Mouse (Mus musculus) limb, embryonic 12.5 days (tissue): ENCODE data around the gene Dtx2. TPM values are rescaled to one million over a fixed set of nuclear protein-coding genes. Genes with fewer than 3 reads are reported as not detected.

Experiments
- ATAC-seq: fragments of 200-750 bp; cut with Nextera tagmentation; 2 replicates; pipeline ENCODE4 v1.8.0; 2017; ENCODE audit warnings: low read depth, moderate TSS enrichment; ENCODE audit not compliant: insufficient number of reproducible peaks, insufficient read depth, low FRiP score, low TSS enrichment
- H3K27ac ChIP-seq: fragments of 300-500 bp; sonication (generic); 2 replicates; pipeline ENCODE4 v1.5.1; 2016; ENCODE audit warnings: mild to moderate bottlenecking, moderate library complexity
- H3K27me3 ChIP-seq: fragments of 300-500 bp; sonication (generic); 2 replicates; pipeline ENCODE4 v1.6.1; 2016; ENCODE audit warnings: mild to moderate bottlenecking, moderate library complexity
- H3K36me3 ChIP-seq: fragments of 300-500 bp; sonication (generic); 2 replicates; pipeline ENCODE4 v1.6.1; 2016; ENCODE audit warnings: mild to moderate bottlenecking, moderate library complexity
- H3K4me1 ChIP-seq: fragments of 300-500 bp; sonication (generic); replicated peaks from 2 replicates; pipeline ENCODE4 v1.6.1; 2016
- H3K4me2 ChIP-seq: fragments of 300-500 bp; sonication (generic); 2 replicates; pipeline ENCODE4 v1.6.1; 2016; ENCODE audit warnings: mild to moderate bottlenecking, moderate library complexity
- H3K4me3 ChIP-seq: fragments of 300-500 bp; sonication (generic); replicated peaks from 2 replicates; pipeline ENCODE4 v1.5.1; 2016; ENCODE audit warnings: mild to moderate bottlenecking
- H3K9ac ChIP-seq: fragments of 300-500 bp; sonication (generic); replicated peaks from 2 replicates; pipeline ENCODE4 v1.6.1; 2016; ENCODE audit warnings: mild to moderate bottlenecking, moderate library complexity
- H3K9me3 ChIP-seq: fragments of 300-500 bp; sonication (generic); 2 replicates; pipeline ENCODE4 v1.6.1; 2016; ENCODE audit warnings: mild to moderate bottlenecking, moderate library complexity
- WGBS: fragments of 180-500 bp; shearing (Covaris S2); methylation state at CpG from one replicate; pipeline ENCODE4 v1.1.7; 2016; 5-methylcytosine and 5-hydroxymethylcytosine counted together
- polyA plus RNA-seq: library from polyadenylated mRNA; unstranded; fragments of >200 nt; fragmentation: Nextera tagmentation; extraction: Ambion mirVana; gene quantifications from 2 replicates; pipeline ENCODE4 v1.2.1, GENCODE M21; 2016

Gene Dtx2
- polyA plus RNA-seq, 1 experiment from 2014 or later: 39.2 TPM

- H3K27ac ChIP-seq: no peak overlapping the region
- no peak overlapping the region for H3K4me2 ChIP-seq
- H3K27me3 ChIP-seq: no peaks in the 10 kb centered on the region
- 92% methylated on average over 9 of the region's 9 CpGs for WGBS
- H3K9me3 ChIP-seq: no peaks in the 10 kb centered on the region
- no peaks in the 10 kb centered on the region for H3K4me1 ChIP-seq
- H3K36me3 ChIP-seq: peaks cover 92% of the 10 kb centered on the region
- no peak overlapping the region for H3K9ac ChIP-seq
- no peak for ATAC-seq
- no peak overlapping the region for H3K4me3 ChIP-seq
These were observed 32.3 kb downstream of the Dtx2 start for GRCm38 (mm10) chr5:136026859-136027258.

GRCm38 (mm10) chr5:136027612-136028311 is 33.2 kb downstream of the Dtx2 start:
- no peaks in the 10 kb centered on the region for H3K4me1 ChIP-seq
- no peak overlapping the region for H3K4me2 ChIP-seq
- no peak overlapping the region for H3K27ac ChIP-seq
- H3K36me3 ChIP-seq: peaks cover 93% of the 10 kb centered on the region
- H3K9ac ChIP-seq: no peak overlapping the region
- no peak for ATAC-seq
- WGBS: 81% methylated on average over 11 of the region's 11 CpGs
- H3K9me3 ChIP-seq: no peaks in the 10 kb centered on the region
- H3K4me3 ChIP-seq: no peak overlapping the region
- H3K27me3 ChIP-seq: no peaks in the 10 kb centered on the region

- Histone ChIP-seq H3K4me1 (no peaks in the 10 kb centered on the region), H3K27ac (no peak overlapping the region), H3K4me2 (no peak overlapping the region), H3K36me3 (peaks cover 36% of the 10 kb centered on the region), H3K9me3 (no peaks in the 10 kb centered on the region), H3K4me3 (no peak overlapping the region), H3K9ac (no peak overlapping the region), H3K27me3 (no peaks in the 10 kb centered on the region)
- 77% methylated on average over 4 of the region's 4 CpGs for WGBS
- ATAC-seq: no peak
These were observed 40.3 kb downstream of the Dtx2 start for GRCm38 (mm10) chr5:136034868-136035267.

GRCm38 (mm10) chr5:136035285-136035684 is 40.7 kb downstream of the Dtx2 start:
- H3K27me3 ChIP-seq: no peaks in the 10 kb centered on the region
- no peak overlapping the region for H3K27ac ChIP-seq
- no peaks in the 10 kb centered on the region for H3K9me3 ChIP-seq
- H3K4me1 ChIP-seq: no peaks in the 10 kb centered on the region
- ATAC-seq: no peak
- H3K36me3 ChIP-seq: peaks cover 32% of the 10 kb centered on the region
- no peak overlapping the region for H3K4me2 ChIP-seq
- WGBS: 79% methylated on average over 1 of the region's 1 CpGs
- H3K9ac ChIP-seq: no peak overlapping the region
- H3K4me3 ChIP-seq: no peak overlapping the region

GRCm38 (mm10) chr5:136036667-136037066 is 42.1 kb downstream of the Dtx2 start:
- Histone ChIP-seq H3K4me3 (no peak overlapping the region), H3K27ac (no peak overlapping the region), H3K27me3 (no peaks in the 10 kb centered on the region), H3K9ac (no peak overlapping the region), H3K4me1 (no peaks in the 10 kb centered on the region), H3K36me3 (peaks cover 18% of the 10 kb centered on the region), H3K9me3 (no peaks in the 10 kb centered on the region), H3K4me2 (no peak overlapping the region)
- WGBS: 73% methylated on average over 1 of the region's 1 CpGs
- ATAC-seq: no peak

GRCm38 (mm10) chr5:136038258-136039214 is 43.9 kb downstream of the Dtx2 start, which contains the start of gene Upk3b:
TSS of gene Upk3b (plus strand) at chr5:136038496.
- Histone ChIP-seq H3K4me3 (no peak within 1 kb of the TSS), H3K4me2 (no peak within 1 kb of the TSS), H3K27me3 (no peaks in the 10 kb centered on the region), H3K4me1 (no peaks in the 10 kb centered on the region), H3K27ac (no peak within 1 kb of the TSS), H3K36me3 (no peaks in the 10 kb centered on the region; the same call in 1 of the 2 replicates), H3K9ac (no peak within 1 kb of the TSS), H3K9me3 (no peaks in the 10 kb centered on the region)
- 69% methylated on average over 17 of the region's 17 CpGs for WGBS
- ATAC-seq: no peak

GRCm38 (mm10) chr5:136040210-136040609 is 45.6 kb downstream of the Dtx2 start:
- no peaks in the 10 kb centered on the region for H3K9me3 ChIP-seq
- H3K27ac ChIP-seq: no peak overlapping the region
- H3K36me3 ChIP-seq: no peaks in the 10 kb centered on the region
- ATAC-seq: no peak
- H3K4me3 ChIP-seq: no peak overlapping the region
- H3K4me2 ChIP-seq: peak overlapping the region; percentile 29
- H3K27me3 ChIP-seq: no peaks in the 10 kb centered on the region
- WGBS: 50% methylated on average over 5 of the region's 5 CpGs
- no peak overlapping the region for H3K9ac ChIP-seq
- no peaks in the 10 kb centered on the region for H3K4me1 ChIP-seq

- Histone ChIP-seq H3K4me1 (peaks cover 2% of the 10 kb centered on the region; the same call in 1 of the 2 replicates), H3K9me3 (no peaks in the 10 kb centered on the region), H3K27ac (no peak overlapping the region), H3K27me3 (no peaks in the 10 kb centered on the region), H3K4me3 (no peak overlapping the region), H3K9ac (no peak overlapping the region), H3K36me3 (no peaks in the 10 kb centered on the region), H3K4me2 (no peak overlapping the region)
- 35% methylated on average over 2 of the region's 2 CpGs for WGBS
- ATAC-seq: no peak
These were observed 46.7 kb downstream of the Dtx2 start for GRCm38 (mm10) chr5:136041260-136041659.

- ATAC-seq: no peak
- no peak overlapping the region for H3K9ac ChIP-seq
These were observed 47.1 kb downstream of the Dtx2 start for GRCm38 (mm10) chr5:136041666-136042065.

GRCm38 (mm10) chr5:136044865-136045264 is 50.3 kb downstream of the Dtx2 start:
- H3K4me3 ChIP-seq: no peak overlapping the region
- no peaks in the 10 kb centered on the region for H3K36me3 ChIP-seq
- no peak overlapping the region for H3K9ac ChIP-seq
- WGBS: 70% methylated on average over 13 of the region's 13 CpGs
- H3K4me1 ChIP-seq: peaks cover 5% of the 10 kb centered on the region; the same call in 1 of the 2 replicates
- H3K4me2 ChIP-seq: no peak overlapping the region
- no peak for ATAC-seq
- H3K9me3 ChIP-seq: no peaks in the 10 kb centered on the region
- no peak overlapping the region for H3K27ac ChIP-seq
- no peaks in the 10 kb centered on the region for H3K27me3 ChIP-seq

More at GRCm38 (mm10) chr5:136041666-136042065, 47.1 kb downstream of the Dtx2 start:
- Histone ChIP-seq H3K27ac (no peak overlapping the region), H3K4me2 (no peak overlapping the region), H3K4me1 (peaks cover 5% of the 10 kb centered on the region; the same call in 1 of the 2 replicates), H3K36me3 (no peaks in the 10 kb centered on the region), H3K4me3 (no peak overlapping the region), H3K27me3 (no peaks in the 10 kb centered on the region), H3K9me3 (no peaks in the 10 kb centered on the region)
- WGBS: 94% methylated on average over 8 of the region's 8 CpGs

GRCm38 (mm10) chr5:136045408-136045807 is 50.8 kb downstream of the Dtx2 start:
- Histone ChIP-seq H3K27me3 (no peaks in the 10 kb centered on the region), H3K27ac (no peak overlapping the region), H3K4me3 (no peak overlapping the region), H3K4me1 (peaks cover 5% of the 10 kb centered on the region; the same call in 1 of the 2 replicates), H3K4me2 (no peak overlapping the region), H3K36me3 (no peaks in the 10 kb centered on the region), H3K9ac (no peak overlapping the region), H3K9me3 (no peaks in the 10 kb centered on the region)
- no peak for ATAC-seq
- 45% methylated on average over 9 of the region's 9 CpGs for WGBS
